Mouse (Mus musculus) retina, embryonic 14.5 days (tissue): ENCODE data around the gene Dab2.

Source experiments
- DNase-seq: peaks from one replicate; pipeline ENCODE4 v3.0.0-alpha.2; 2015; ENCODE audit warnings: low spot score

Dab2 gene

DNA sequence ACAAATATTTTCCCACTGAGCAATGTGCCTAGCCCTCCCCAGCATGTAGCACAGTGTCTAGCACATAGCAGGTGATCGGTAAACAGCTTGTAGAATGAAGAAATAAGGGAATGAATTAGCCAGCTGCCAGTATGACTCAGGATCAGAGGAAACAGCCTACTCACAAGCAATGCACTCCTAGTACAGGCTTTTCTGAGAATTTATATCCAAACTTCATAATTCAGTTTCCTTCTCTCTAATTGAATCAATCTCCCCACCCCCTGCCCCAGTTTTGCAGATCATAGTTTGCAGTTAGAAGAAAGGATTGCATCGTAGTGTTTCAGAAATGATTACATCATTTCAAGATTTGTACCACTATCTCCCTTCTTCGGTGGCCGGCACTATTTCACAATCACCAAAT, 26.4 kb downstream of the Dab2 start:
- DNase-seq = no peak

DNA sequence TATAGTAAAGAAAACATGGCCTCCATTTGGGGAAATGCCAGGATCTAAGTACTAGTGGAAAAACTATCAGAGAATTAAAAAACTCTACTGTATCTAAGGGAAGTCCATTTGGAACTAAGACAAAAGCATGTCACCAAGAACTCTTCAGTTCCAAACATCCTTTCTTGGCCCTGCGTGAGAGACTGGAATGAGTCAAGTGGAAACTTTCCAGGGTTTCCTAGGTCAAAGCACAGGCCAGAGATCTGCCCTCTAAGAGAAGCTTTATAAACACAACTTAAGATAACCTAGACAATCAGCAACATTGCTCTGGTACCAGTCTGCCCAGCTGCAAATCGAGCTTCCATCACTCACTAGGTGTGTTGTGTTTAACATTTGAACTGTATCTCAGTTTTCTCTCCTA, 31.8 kb downstream of the Dab2 start:
- no peak for DNase-seq

DNA sequence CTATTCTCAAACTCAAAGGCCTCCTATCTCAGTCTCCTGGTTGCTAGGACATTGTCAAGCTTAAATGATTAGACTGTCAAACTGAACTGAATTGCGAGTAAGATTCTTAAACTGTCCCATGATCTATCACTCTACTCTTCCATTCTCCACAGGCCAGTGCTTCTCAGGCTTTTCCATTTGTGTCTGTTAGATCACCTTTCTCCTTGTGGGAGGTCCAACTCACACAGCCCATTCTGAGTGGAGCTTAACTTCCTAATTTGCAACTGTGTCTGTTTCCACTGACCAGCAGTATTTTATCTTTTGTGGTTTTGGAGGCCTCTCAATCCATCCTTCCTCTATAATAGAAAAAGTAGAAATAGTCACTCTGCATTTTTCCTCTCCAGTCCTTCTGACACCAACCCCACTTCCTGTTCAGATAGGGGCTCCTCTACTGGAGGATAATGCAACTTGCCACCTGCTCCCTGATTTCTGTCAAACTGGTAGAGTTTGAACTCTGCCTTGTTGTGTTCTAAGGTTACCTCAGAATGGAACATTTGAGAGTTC, 35.1 kb downstream of the Dab2 start:
- no peak for DNase-seq

DNA sequence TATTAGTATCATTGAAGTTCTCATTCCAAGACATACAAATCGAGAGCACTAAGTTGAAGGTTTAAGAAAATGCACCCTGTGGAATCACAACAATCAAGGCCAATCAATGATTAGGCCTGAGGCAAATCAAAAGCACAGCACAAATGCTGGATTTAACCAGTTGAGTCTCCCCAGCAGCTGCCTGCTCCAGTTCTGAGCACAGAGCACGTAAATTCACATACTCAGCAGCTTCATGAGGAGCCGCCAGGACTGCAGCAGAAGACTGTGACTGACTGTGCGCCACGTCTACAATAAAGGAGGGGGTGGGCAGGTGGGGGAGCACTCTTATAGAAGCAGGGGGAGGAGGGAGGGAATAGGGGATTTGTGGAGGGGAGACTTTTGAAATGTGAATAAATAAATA, 40.2 kb downstream of the Dab2 start:
- DNase-seq = no peak

DNA sequence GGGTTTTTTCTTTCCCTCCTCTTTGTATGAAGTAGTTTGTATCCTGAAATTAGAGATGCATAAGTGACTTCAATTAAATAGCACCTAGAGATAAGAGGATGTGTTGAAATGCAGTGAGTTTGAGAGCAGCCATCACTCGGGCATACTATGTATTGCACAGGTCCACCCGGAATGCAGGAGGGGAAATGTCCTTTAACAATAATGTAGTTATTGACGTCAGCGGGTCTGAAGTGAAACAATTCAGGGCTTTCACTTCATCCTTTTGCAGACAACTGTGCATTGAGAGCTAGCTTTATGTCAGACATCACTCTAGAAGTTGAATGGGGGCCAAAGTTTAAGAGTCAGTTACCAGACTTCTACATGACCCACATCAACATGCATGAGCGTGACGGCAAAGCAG, 40.8 kb downstream of the Dab2 start:
- no peak for DNase-seq

GRCm38 (mm10) chr15:6341427-6341826, 41.8 kb downstream of the Dab2 start:
- no peak for DNase-seq

GRCm38 (mm10) chr15:6353901-6354300, 54.3 kb downstream of the Dab2 start:
- DNase-seq = no peak

GRCm38 (mm10) chr15:6359859-6360258, 60.3 kb downstream of the Dab2 start:
- DNase-seq = no peak

DNA sequence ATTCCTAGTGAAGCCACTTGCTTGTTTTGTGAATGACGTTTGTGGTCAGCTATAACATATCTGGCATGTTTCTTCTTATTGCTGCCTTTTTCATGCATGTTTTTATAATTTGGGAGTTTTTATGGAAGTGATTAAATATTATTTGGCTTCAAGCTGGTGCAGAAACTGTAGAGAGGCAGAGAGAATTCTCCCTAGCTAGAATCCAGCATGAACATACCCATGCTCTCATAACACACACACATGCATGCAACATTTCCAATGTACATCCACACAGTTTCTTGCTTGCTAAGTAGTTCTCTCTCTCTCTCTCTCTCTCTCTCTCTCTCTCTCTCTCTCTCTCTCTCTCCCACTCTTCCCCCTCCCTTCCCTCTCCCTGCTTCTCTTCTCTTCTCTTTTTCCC, 70.4 kb downstream of the Dab2 start:
- no peak for DNase-seq

DNA sequence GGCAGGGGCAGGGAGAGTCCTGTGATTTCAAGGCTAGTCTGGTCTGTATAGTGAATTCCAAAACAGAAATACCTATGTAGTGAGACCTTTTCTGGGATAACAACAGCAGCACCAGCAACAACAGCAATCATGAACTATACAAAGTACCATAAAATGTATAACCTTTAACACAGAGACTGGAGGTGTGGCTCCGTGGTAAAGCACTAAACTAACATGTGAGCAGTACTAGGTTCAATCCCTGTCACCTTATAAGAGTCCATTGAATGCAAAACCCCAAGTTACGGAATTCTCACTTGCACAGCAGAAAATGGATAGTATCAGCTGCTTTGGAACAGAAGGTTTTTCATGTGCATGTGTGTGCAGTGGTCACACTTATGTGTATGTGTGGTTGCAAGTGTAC, 71.9 kb downstream of the Dab2 start:
- DNase-seq = no peak

GRCm38 (mm10) chr15:6375016-6375415, 75.4 kb downstream of the Dab2 start:
- no peak for DNase-seq

GRCm38 (mm10) chr15:6376001-6376400, 76.4 kb downstream of the Dab2 start:
- DNase-seq = no peak

GRCm38 (mm10) chr15:6376785-6377184, 77.2 kb downstream of the Dab2 start:
- no peak for DNase-seq

DNA sequence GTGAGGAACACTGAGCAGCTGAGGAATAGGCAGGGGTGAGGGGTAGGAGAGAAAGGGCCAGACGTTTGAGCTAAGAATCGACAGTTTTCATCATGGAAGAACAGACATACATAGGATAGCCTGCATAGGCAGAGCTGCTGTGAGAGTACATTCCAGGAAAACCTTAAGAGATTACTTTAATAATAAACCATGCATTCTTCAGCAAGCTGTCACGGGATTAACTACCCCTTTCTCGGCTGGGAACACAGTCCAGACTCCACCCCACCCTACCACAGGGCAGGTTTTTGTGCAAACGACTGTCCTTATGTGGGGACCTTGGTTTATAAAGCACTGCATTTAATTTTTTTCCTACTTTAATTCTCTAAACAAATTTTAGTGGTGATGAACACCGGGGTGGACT, 84.4 kb downstream of the Dab2 start:
- no peak for DNase-seq

DNA sequence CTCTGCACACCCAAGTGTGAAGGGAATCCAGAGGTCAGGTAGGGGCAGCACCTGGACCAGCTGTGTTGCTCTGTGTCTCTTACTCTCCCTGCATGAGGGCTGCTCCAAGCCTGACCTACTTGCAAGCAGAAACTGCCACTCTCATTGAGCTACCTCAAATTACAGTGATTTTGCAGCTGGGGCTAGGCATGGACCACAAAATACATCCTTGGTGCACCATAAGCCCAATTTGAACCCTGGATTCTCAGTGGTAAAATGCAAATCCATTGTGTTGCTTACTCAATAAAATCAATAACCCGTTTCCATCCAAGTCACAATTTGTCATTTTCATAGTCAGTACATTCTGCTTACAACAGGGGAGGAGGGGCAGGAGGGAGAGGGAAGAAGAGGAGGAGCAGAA, 85.7 kb downstream of the Dab2 start:
- no peak for DNase-seq

GRCm38 (mm10) chr15:6386159-6386951, 86.8 kb downstream of the Dab2 start:
- DNase-seq = peak; percentile 73

DNA sequence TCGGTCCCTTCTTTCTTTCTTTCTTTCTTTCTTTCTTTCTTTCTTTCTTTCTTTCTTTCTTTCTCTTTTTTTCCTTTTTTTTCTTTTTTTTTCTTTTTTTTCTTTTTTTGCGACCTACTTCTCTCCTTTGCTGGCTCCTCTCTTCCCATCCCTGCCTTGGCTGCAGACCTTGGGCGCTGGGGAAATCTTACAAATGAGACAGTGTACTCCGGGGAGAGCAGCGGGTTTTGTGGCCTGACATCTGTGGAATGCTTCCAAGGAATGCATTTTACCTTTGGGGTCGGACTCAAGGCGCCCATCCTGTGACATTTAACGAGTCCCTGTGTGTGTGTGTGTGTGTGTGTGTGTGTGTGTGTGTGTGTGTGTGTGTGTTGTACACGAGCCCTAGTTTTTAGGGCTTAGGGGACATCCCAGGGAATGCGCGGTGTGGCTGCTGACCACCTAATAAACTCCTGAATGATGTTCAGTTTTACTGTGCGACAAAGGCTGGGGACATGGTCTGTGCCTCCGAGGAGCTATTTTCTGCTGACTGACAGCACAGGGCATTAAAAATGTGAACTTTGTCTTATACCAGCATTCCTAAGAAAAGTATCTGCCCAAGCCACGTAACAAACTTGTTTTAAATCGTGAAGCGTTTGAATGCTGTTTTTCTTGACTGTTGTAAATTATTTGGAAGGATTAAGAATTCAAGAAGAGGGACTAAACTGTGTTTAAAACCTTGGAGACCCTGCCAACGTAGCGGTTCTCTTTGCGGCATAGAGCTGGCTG, 87.6 kb downstream of the Dab2 start:
- no peak for DNase-seq

- no peak for DNase-seq
Measured at GRCm38 (mm10) chr15:6387729-6388070, 88.1 kb downstream of the Dab2 start.

GRCm38 (mm10) chr15:6388146-6388545, 88.6 kb downstream of the Dab2 start:
- DNase-seq = no peak

- DNase-seq = no peak
Measured at GRCm38 (mm10) chr15:6388631-6389030, 89.0 kb downstream of the Dab2 start.

GRCm38 (mm10) chr15:6390106-6390505, 90.5 kb downstream of the Dab2 start:
- no peak for DNase-seq

DNA sequence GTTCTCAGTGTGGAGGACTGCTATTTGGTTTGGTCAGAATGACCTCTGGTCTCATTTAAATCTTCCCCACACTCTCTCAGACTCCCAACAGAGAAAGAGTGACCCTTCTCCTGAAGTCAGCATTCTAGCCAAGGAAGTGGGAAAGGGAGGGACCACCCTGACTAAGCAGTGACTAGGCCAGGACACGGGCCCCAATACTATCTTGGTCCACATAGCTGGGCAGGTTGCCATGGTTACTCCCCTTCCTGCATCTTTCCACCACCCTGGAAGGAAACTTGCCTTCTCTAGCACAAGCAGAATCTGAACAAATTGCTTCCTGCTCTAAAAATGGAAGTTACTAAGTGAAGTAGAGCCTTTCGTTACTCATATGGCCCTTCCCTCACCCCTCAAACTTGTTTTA, 91.1 kb downstream of the Dab2 start:
- no peak for DNase-seq

DNA sequence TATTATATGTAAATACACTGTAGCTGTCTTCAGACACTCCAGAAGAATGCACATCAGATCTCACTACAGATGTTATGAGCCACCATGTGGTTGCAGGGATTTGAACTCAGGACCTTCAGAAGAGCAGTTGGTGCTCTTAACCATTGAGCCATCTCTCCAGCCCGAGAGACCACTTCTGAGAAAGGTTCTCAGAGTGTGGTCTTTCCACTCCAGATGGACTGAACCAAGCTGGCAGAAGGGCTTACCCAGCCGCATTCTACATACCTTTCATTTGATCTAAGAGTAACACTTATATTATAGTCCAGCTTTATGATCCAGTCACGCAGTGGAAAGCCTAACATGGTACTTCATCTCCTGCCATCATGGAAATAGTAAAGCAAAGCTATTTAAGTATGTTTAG, 92.3 kb downstream of the Dab2 start:
- no peak for DNase-seq
